Mouse (Mus musculus) limb, embryonic 14.5 days (tissue): ENCODE results near the gene Dhrs13. TPM values are rescaled to one million over a fixed set of nuclear protein-coding genes. Genes with fewer than 3 reads are reported as not detected.
"Not testable (repeated sequence)": the region's sequence is repeated elsewhere in the genome, so short reads cannot be mapped to it uniquely, and the experiment has no call there.

Experiments used
- ATAC-seq: fragments of 200-750 bp; cut with Nextera tagmentation; 2 replicates; pipeline ENCODE4 v1.8.0; 2017; ENCODE audit warnings: low read depth, moderate number of reproducible peaks, moderate TSS enrichment; ENCODE audit not compliant: low FRiP score
- DNase-seq: peaks from one replicate; pipeline ENCODE4 v3.0.0-alpha.2; 2015; ENCODE audit warnings: low spot score
- H3K27ac ChIP-seq: fragments of 300-500 bp; sonication (generic); replicated peaks from 2 replicates; pipeline ENCODE4 v1.5.1; 2014; ENCODE audit warnings: low read depth, mild to moderate bottlenecking, low read length, moderate library complexity, mixed read lengths
- H3K27me3 ChIP-seq: fragments of 300-500 bp; sonication (generic); 2 replicates; pipeline ENCODE4 v1.6.1; 2014; ENCODE audit warnings: low read length, mixed read lengths; ENCODE audit not compliant: control insufficient read depth, insufficient read depth
- H3K36me3 ChIP-seq: fragments of 300-500 bp; sonication (generic); 2 replicates; pipeline ENCODE4 v1.6.1; 2014; ENCODE audit warnings: mild to moderate bottlenecking, low read length, moderate library complexity, mixed read lengths; ENCODE audit not compliant: control insufficient read depth, insufficient read depth
- H3K4me1 ChIP-seq: fragments of 300-500 bp; sonication (generic); 2 replicates; pipeline ENCODE4 v1.6.1; 2014; ENCODE audit warnings: antibody characterized with exemption, low read length, mixed read lengths; ENCODE audit not compliant: control insufficient read depth, insufficient read depth
- H3K4me2 ChIP-seq: fragments of 300-500 bp; sonication (generic); replicated peaks from 2 replicates; pipeline ENCODE4 v1.6.1; 2014; ENCODE audit warnings: low read depth, mild to moderate bottlenecking, low read length, moderate library complexity; ENCODE audit not compliant: severe bottlenecking
- H3K4me3 ChIP-seq: fragments of 300-500 bp; sonication (generic); replicated peaks from 2 replicates; pipeline ENCODE4 v1.5.1; 2014; ENCODE audit warnings: low read length
- H3K9ac ChIP-seq: fragments of 300-500 bp; sonication (generic); 2 replicates; pipeline ENCODE4 v1.6.1; 2014; ENCODE audit warnings: mild to moderate bottlenecking, low read depth, low read length, moderate library complexity; ENCODE audit not compliant: severe bottlenecking
- H3K9me3 ChIP-seq: fragments of 300-500 bp; sonication (generic); 2 replicates; pipeline ENCODE4 v1.6.1; 2016; ENCODE audit warnings: low read length; ENCODE audit not compliant: control insufficient read depth
- POLR2A ChIP-seq: fragments of 200-500 bp; IDR thresholded peaks from 2 replicates; pipeline ENCODE4 v1.8.0; 2012; ENCODE audit warnings: inconsistent platforms, mild to moderate bottlenecking, moderate library complexity, borderline replicate concordance; ENCODE audit not compliant: insufficient read depth, insufficient read length; ENCODE audit errors: extremely low read depth
- WGBS: fragments of 180-500 bp; shearing (Covaris S2); extraction: QIAGEN DNeasy Blood & Tissue Kit; methylation state at CpG from one replicate; pipeline ENCODE4 v1.1.7; 2014; 5-methylcytosine and 5-hydroxymethylcytosine counted together
- polyA plus RNA-seq, 2 experiments: library from polyadenylated mRNA; depleted of rRNA in 1 of 2; stranded (reverse) in 1 of 2; unstranded in 1 of 2; fragments of >200 nt; fragmentation: Nextera tagmentation in 1 of 2; extraction: Ambion mirVana in 1 of 2; gene quantifications; 2 replicates each; pipeline versions ENCODE4 v1.2.1 to v1.2.3; 2012 to 2014

Gene Dhrs13
- polyA plus RNA-seq, 2 experiments = 14.7 to 23.6 TPM

- 0 out of 2 replicates have a peak, but pooled peaks cover 2% of the 10 kb centered on the region for H3K4me1 ChIP-seq
- H3K4me2 ChIP-seq = no peak overlapping the region
- peaks cover 7% of the 10 kb centered on the region for H3K36me3 ChIP-seq
- DNase-seq (no peak), ATAC-seq (no peak)
- H3K4me3 ChIP-seq = no peak overlapping the region
- no peak for TF ChIP-seq POLR2A
- no peaks in the 10 kb centered on the region for H3K27me3 ChIP-seq
- no peak overlapping the region for H3K27ac ChIP-seq
- H3K9ac ChIP-seq = no peak overlapping the region
- 67% methylated on average over 5 of the region's 5 CpGs for WGBS
- H3K9me3 ChIP-seq = no peaks in the 10 kb centered on the region
These were observed 12.7 kb downstream of the Dhrs13 start for GRCm38 (mm10) chr11:78044758-78045251.

GRCm38 (mm10) chr11:78048637-78049036 lies 16.6 kb downstream of the Dhrs13 start:
- not testable (repeated sequence) for DNase-seq, H3K4me3 ChIP-seq, H3K9ac ChIP-seq, H3K4me2 ChIP-seq, H3K27me3 ChIP-seq, H3K4me1 ChIP-seq, H3K9me3 ChIP-seq, H3K27ac ChIP-seq, ATAC-seq
- 96% methylated on average over 2 of the region's 4 CpGs for WGBS
- peaks cover 20% of the 10 kb centered on the region for H3K36me3 ChIP-seq

GRCm38 (mm10) chr11:78053078-78053477 lies 21.0 kb downstream of the Dhrs13 start:
- H3K9me3 ChIP-seq = no peaks in the 10 kb centered on the region
- no peak overlapping the region for H3K27ac ChIP-seq
- WGBS = 91% methylated on average over 8 of the region's 8 CpGs
- no peak overlapping the region for H3K4me2 ChIP-seq
- TF ChIP-seq POLR2A = no peak
- no peaks in the 10 kb centered on the region for H3K27me3 ChIP-seq
- no peak overlapping the region for H3K9ac ChIP-seq
- no peak for ATAC-seq
- no peak overlapping the region for H3K4me3 ChIP-seq
- no peak for DNase-seq
- H3K4me1 ChIP-seq = no peaks in the 10 kb centered on the region
- H3K36me3 ChIP-seq = peaks cover 57% of the 10 kb centered on the region

GRCm38 (mm10) chr11:78056946-78057345 lies 24.9 kb downstream of the Dhrs13 start:
- DNase-seq (no peak), ATAC-seq (no peak)
- no peak for TF ChIP-seq POLR2A
- H3K4me2 ChIP-seq = no peak overlapping the region
- H3K4me3 ChIP-seq = no peak overlapping the region
- H3K9me3 ChIP-seq = no peaks in the 10 kb centered on the region
- no peaks in the 10 kb centered on the region for H3K27me3 ChIP-seq
- peaks cover 63% of the 10 kb centered on the region for H3K36me3 ChIP-seq
- WGBS = 85% methylated on average over 8 of the region's 8 CpGs
- H3K4me1 ChIP-seq = peaks cover 3% of the 10 kb centered on the region; the same call in 1 of the 2 replicates
- H3K27ac ChIP-seq = no peak overlapping the region
- no peak overlapping the region for H3K9ac ChIP-seq

GRCm38 (mm10) chr11:78059833-78060757 lies 28.0 kb downstream of the Dhrs13 start:
- peak; percentile 53 for ATAC-seq

More at GRCm38 (mm10) chr11:78059833-78060757, 28.0 kb downstream of the Dhrs13 start:
- Histone ChIP-seq H3K9ac (no peak overlapping the region), H3K27me3 (no peaks in the 10 kb centered on the region), H3K4me3 (no peak overlapping the region), H3K9me3 (no peaks in the 10 kb centered on the region), H3K4me1 (peaks cover 5% of the 10 kb centered on the region; the same call in 1 of the 2 replicates), H3K4me2 (no peak overlapping the region), H3K27ac (no peak overlapping the region), H3K36me3 (peaks cover 44% of the 10 kb centered on the region)
- no peak for TF ChIP-seq POLR2A
- DNase-seq = peak; percentile 66
- 54% methylated on average over 9 of the region's 9 CpGs for WGBS
